Mouse (Mus musculus) G1E (cell line): Measurements from ENCODE around the gene Sppl2a. TPM values are rescaled to one million over a fixed set of nuclear protein-coding genes. Genes with fewer than 3 reads are reported as not detected.
"Not testable (repeated sequence)": the region's sequence is repeated elsewhere in the genome, so short reads cannot be mapped to it uniquely, and the experiment has no call there.

Source experiments
- ATAC-seq: 2 replicates; pipeline ENCODE4 v1.8.0; 2016; ENCODE audit warnings: mild to moderate bottlenecking; ENCODE audit not compliant: insufficient number of reproducible peaks, poor library complexity, low FRiP score, severe bottlenecking; ENCODE audit errors: extremely low read depth
- DNase-seq: peaks from one replicate; pipeline ENCODE4 v3.0.0; 2012; ENCODE audit warnings: low spot score
- H3K27me3 ChIP-seq: 2 replicates; pipeline ENCODE4 v1.6.1; 2012; ENCODE audit warnings: mild to moderate bottlenecking, low read length, inconsistent platforms; ENCODE audit not compliant: insufficient read depth
- H3K36me3 ChIP-seq: replicated peaks from 2 replicates; pipeline ENCODE3; 2012; ENCODE audit warnings: mild to moderate bottlenecking, inconsistent platforms
- H3K4me1 ChIP-seq: 2 replicates; pipeline ENCODE4 v1.6.1; 2012; ENCODE audit warnings: low read depth, low read length, inconsistent platforms, mixed read lengths; ENCODE audit not compliant: insufficient read depth
- H3K4me3 ChIP-seq: 2 replicates; pipeline ENCODE4 v1.5.1; 2012; ENCODE audit warnings: low read depth, mild to moderate bottlenecking, inconsistent platforms, low read length, moderate library complexity, mixed read lengths
- H3K9me3 ChIP-seq: replicated peaks from 2 replicates; pipeline ENCODE4 v1.6.1; 2012; ENCODE audit warnings: inconsistent platforms
- CTCF ChIP-seq: IDR thresholded peaks from 2 replicates; pipeline ENCODE4 v1.5.1; 2012; ENCODE audit warnings: low read depth, low read length, inconsistent platforms, mixed read lengths
- GATA1 ChIP-seq: IDR thresholded peaks from 2 replicates; pipeline ENCODE4 v1.6.1; 2012; ENCODE audit warnings: borderline replicate concordance, low read length, inconsistent platforms, mixed read lengths
- GATA2 ChIP-seq: IDR thresholded peaks from 2 replicates; pipeline ENCODE4 v1.6.1; 2012; ENCODE audit warnings: low read depth, low read length, inconsistent platforms, borderline replicate concordance
- POLR2AphosphoS5 ChIP-seq: IDR thresholded peaks from 2 replicates; pipeline ENCODE4 v1.6.1; 2012; ENCODE audit warnings: low read depth, low read length, inconsistent platforms; ENCODE audit not compliant: insufficient replicate concordance
- TAL1 ChIP-seq: conservative IDR thresholded peaks from 2 replicates; pipeline ENCODE4 v1.6.1; 2012; ENCODE audit warnings: low read depth, low read length, inconsistent platforms, mixed read lengths
- polyA plus RNA-seq: library from polyadenylated mRNA; stranded (reverse); fragments of >175 nt; gene quantifications from 2 replicates; pipeline ENCODE4 v1.2.3, GENCODE M21; 2012
- total RNA-seq, 2 experiments: library from RNA; stranded (forward) in 1 of 2; stranded (reverse) in 1 of 2; fragments of 200-1000 nt in 1 of 2; fragments of >200 nt in 1 of 2; fragmentation: Nextera tagmentation in 1 of 2; gene quantifications; 2 replicates each; pipeline ENCODE4 v1.2.3; 2014 to 2017

Gene Sppl2a
- total and polyA plus RNA-seq, 3 experiments, result 6.4 to 63.4 (median 49.0) TPM

DNA sequence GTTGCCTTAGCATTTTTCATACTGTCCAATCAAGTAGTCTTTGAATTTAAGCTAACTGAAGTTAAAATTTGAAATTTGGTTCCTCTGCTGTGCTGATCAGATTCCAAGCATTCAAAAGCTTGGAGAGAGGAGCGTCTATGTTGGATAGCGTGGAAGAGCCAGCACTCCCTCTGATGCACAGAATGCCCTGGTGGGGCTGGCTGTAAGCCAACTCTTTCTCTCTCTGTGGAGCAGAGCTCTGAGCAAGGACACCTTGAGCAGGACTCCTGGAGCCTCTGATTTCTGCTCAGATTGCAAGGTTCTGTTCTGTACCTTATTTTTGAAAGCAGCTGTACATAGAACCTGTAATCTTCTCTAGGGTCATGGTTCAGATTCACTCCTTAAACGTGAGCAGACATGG lies 16.8 kb upstream of the Sppl2a start:
- ATAC-seq (no peak), DNase-seq (no peak)
- 0 out of 2 replicates have a peak, but pooled peaks cover 2% of the 10 kb centered on the region for H3K27me3 ChIP-seq
- peaks cover 16% of the 10 kb centered on the region for H3K4me1 ChIP-seq
- H3K9me3 ChIP-seq, result no peaks in the 10 kb centered on the region
- no peak overlapping the region for H3K4me3 ChIP-seq
- no peak for TF ChIP-seq CTCF
- no peak for TF ChIP-seq GATA1
- no peak for TF ChIP-seq TAL1
- no peak for TF ChIP-seq GATA2
- TF ChIP-seq POLR2AphosphoS5, result no peak
- H3K36me3 ChIP-seq, result no peaks in the 10 kb centered on the region

DNA sequence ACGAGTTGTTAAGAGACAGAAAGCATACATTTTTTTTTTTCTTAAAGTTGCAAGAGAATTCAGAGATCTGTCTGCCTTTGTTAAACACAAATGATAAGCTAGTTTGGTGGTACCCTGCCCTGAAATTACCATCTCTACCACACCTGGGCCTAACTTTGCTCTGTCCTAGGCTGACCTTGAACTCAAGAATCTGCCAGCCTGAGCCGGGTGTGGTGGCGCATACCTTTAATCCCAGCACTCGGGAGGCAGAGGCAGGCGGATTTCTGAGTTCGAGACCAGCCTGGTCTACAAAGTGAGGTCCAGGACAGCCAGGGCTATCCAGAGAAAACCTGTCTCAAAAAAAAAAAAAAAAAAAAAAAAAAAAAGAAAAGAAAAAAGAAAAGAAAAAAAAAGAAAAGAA lies 16.3 kb upstream of the Sppl2a start:
- H3K9me3 ChIP-seq, H3K27me3 ChIP-seq, DNase-seq, ATAC-seq, H3K4me3 ChIP-seq, H3K36me3 ChIP-seq: not testable (repeated sequence)
- H3K4me1 ChIP-seq, result peaks cover 10% of the 10 kb centered on the region

DNA sequence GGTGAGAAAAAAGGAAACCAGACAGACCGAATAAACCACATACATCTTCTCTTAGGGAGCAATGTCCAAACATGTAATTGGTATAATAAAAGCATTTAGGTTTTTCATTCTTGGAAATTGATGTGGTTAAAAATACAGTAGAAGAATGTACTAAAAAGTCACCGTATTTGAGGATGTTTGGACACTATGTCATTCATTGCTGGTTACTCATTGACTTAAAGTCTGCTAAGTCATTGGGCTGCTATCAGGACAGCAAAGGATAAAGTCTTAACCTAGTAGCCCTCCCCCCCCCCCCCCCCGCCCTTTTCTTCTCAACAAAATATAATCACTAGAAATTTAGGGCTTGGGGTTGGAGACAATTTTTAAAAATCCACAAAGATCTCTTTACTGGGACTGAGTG lies 15.2 kb upstream of the Sppl2a start:
- Histone ChIP-seq H3K27me3 (no peaks in the 10 kb centered on the region), H3K9me3 (no peaks in the 10 kb centered on the region), H3K4me1 (peaks cover 7% of the 10 kb centered on the region), H3K36me3 (no peaks in the 10 kb centered on the region), H3K4me3 (no peak overlapping the region)
- DNase-seq, result no peak
- ATAC-seq, result no peak
- no peak for TF ChIP-seq TAL1
- no peak for TF ChIP-seq GATA1

DNA sequence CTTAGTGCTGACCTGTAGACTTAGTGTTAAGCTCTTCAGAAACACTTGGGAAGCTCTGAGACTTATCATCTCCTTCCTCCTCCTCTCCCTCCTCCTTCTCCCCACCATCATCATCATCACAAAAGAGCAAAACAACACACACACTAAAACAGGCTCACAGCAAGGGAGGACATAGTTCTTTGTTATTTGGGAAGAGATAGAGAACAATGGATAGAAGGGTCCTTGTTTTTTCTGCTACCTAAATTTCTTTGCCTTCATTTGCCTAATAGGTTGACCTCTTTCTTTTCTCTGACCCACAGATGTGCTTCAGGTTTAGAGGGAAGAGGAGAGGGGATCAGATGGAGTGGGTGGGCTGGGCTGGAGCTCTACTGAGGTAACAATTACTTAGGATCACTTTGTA lies 14.6 kb upstream of the Sppl2a start:
- H3K27me3 ChIP-seq, result no peaks in the 10 kb centered on the region
- no peak for DNase-seq
- H3K36me3 ChIP-seq, result no peaks in the 10 kb centered on the region
- H3K4me3 ChIP-seq, result no peak overlapping the region
- TF ChIP-seq CTCF, result no peak
- TF ChIP-seq GATA2, result no peak
- no peak for TF ChIP-seq POLR2AphosphoS5
- no peak for TF ChIP-seq TAL1
- no peak for TF ChIP-seq GATA1
- H3K9me3 ChIP-seq, result no peaks in the 10 kb centered on the region
- no peak for ATAC-seq
- H3K4me1 ChIP-seq, result peaks cover 11% of the 10 kb centered on the region

DNA sequence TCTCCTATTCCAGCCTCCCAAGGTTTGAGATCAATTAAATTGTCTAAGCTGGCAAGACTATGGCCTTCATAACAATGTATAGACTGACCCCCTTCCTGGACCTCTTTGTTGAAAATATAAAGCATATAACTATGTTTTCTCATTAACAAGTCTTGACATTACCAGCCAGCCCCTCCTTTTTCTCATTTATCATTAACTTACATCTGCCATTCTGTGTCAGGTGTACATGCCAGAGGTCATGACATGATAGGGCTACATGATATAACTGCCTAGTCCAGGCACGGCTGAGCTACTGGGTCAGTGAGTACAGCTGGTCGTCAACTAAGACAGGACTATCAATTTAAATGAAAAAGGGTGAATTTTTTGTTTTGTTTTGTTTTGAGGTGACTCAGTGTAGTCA lies 10.2 kb upstream of the Sppl2a start:
- Histone ChIP-seq H3K27me3 (peaks cover 2% of the 10 kb centered on the region; the same call in 1 of the 2 replicates), H3K4me3 (no peak overlapping the region), H3K4me1 (peaks cover 28% of the 10 kb centered on the region), H3K36me3 (no peaks in the 10 kb centered on the region), H3K9me3 (peaks cover 6% of the 10 kb centered on the region; the same call in 1 of the 2 replicates)
- TF ChIP-seq TAL1 (no peak), POLR2AphosphoS5 (no peak), CTCF (no peak), GATA1 (no peak), GATA2 (no peak)
- DNase-seq (no peak), ATAC-seq (no peak)

DNA sequence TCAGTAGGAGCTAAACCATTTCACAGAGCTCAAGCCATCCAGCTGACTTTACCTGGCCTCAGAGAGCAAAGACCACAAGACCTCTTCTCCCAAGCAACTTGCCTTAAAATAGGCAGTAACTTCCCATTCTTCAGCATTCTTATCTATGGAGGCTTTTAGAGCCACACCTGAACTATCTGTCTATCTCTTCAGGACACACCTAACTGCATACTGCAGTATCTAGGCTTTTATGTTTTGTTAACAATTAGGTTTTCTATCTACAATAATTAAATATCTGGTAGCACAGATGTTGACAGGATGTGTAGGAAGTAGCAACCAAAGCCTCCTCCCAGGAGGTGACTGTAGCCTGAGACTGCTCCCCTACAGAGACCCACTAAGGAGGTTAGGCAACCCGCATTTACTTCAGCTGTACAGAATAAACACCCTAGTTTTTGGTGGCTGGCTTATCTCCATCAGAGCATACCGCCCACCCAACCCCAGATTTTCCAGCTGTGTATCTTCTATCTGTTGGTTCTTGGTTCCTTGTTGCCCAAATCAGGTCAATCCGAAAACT lies 7.4 kb upstream of the Sppl2a start:
- TF ChIP-seq GATA2, result no peak
- TF ChIP-seq CTCF, result no peak
- no peak for TF ChIP-seq POLR2AphosphoS5
- TF ChIP-seq TAL1, result peak; percentile 16; the same call in 1 of the 2 replicates
- peaks cover 4% of the 10 kb centered on the region; the same call in 1 of the 2 replicates for H3K27me3 ChIP-seq
- peaks cover 6% of the 10 kb centered on the region; the same call in 1 of the 2 replicates for H3K9me3 ChIP-seq
- ATAC-seq, result peak; percentile 82
- peak; percentile 15 for DNase-seq
- H3K36me3 ChIP-seq, result no peaks in the 10 kb centered on the region
- H3K4me3 ChIP-seq, result no peak overlapping the region; the same call in 1 of the 2 replicates
- H3K4me1 ChIP-seq, result peaks cover 28% of the 10 kb centered on the region

DNA sequence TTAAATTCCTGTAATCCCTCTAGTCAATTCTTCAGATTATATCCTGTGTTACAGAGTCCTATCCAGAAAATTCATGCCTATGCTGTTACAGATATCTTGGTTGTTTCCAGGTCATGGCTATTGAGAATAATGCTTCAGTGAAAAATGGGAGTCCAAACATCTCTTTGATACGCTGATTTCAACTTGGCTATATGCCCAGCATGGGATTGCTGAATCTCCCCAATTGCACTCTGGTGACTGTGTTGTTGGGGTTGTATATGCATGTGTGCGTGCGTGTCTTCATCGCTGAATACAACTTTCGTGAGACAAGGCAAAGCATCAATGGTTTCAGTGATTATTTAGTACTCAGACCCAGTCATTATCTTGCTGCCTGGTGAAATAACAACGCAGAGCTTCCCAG lies 5.0 kb upstream of the Sppl2a start:
- TF ChIP-seq GATA1 (no peak), GATA2 (no peak)
- no peak for DNase-seq
- Histone ChIP-seq H3K4me3 (no peak overlapping the region), H3K27me3 (peaks cover 4% of the 10 kb centered on the region; the same call in 1 of the 2 replicates), H3K9me3 (peaks cover 6% of the 10 kb centered on the region; the same call in 1 of the 2 replicates), H3K4me1 (peaks cover 39% of the 10 kb centered on the region), H3K36me3 (no peaks in the 10 kb centered on the region)
- no peak for ATAC-seq
